Mouse (Mus musculus): ENCODE results near the gene St3gal6.

- no peak; the same call in 1 of the 2 replicates for TF ChIP-seq POLR2A (IDR thresholded peaks at IDR 0.05; ENCODE audit: low read depth, low read length)
- TF ChIP-seq CHD2 (IDR thresholded peaks at IDR 0.05; ENCODE audit: low read length): no peak
- no peak for TF ChIP-seq TCF12 (IDR thresholded peaks at IDR 0.05; ENCODE audit: low read depth, low read length)
- TF ChIP-seq EP300 (IDR thresholded peaks at IDR 0.05; ENCODE audit: low read length): 0 out of 2 replicates have a peak, but pooled peaks have one; percentile 14
- no peak; the same call in 1 of the 2 replicates for TF ChIP-seq CHD1 (IDR thresholded peaks at IDR 0.05; ENCODE audit: low read depth, low read length)
- TF ChIP-seq ZNF384 (IDR thresholded peaks at IDR 0.05; ENCODE audit: low read depth, low read length): no peak
- TF ChIP-seq CTCF (conservative IDR thresholded peaks at IDR 0.05 in 1 of 2, IDR thresholded peaks at IDR 0.05 in 1 of 2; ENCODE audit: low read depth in 2 of 2, low read length in 2 of 2): no peak
- no peak; the same call in 1 of the 2 replicates for TF ChIP-seq IRF4 (IDR thresholded peaks at IDR 0.05; ENCODE audit: low read depth, low read length)
- no peak for TF ChIP-seq UBTF (IDR thresholded peaks at IDR 0.05; ENCODE audit: low read depth, low read length)
- no peak for TF ChIP-seq POLR2AphosphoS2 (IDR thresholded peaks at IDR 0.05; ENCODE audit: low read depth, low read length)
- no peak for TF ChIP-seq ZC3H11A (IDR thresholded peaks at IDR 0.05; ENCODE audit: low read depth, low read length)
- no peak for TF ChIP-seq TBP (conservative IDR thresholded peaks at IDR 0.05; ENCODE audit: low read depth, low read length)
- TF ChIP-seq MAX (IDR thresholded peaks at IDR 0.05; ENCODE audit: low read length): no peak
- TF ChIP-seq ETS1 (conservative IDR thresholded peaks at IDR 0.05; ENCODE audit: low read depth, low read length): no peak
Measured at GRCm38 (mm10) chr16:58520457-58520856, 3.6 kb downstream of the St3gal6 start.

Measured in CH12.LX (cell line).